Mouse (Mus musculus) limb, embryonic 13.5 days (tissue): ENCODE data around the gene Echdc3. TPM values are rescaled to one million over a fixed set of nuclear protein-coding genes. Genes with fewer than 3 reads are reported as not detected.

Experiments used
- polyA plus RNA-seq: library from polyadenylated mRNA; unstranded; fragments of >200 nt; fragmentation: Nextera tagmentation; extraction: Ambion mirVana; gene quantifications from 2 replicates; pipeline ENCODE4 v1.2.1, GENCODE M21; 2015

Echdc3 gene
- polyA plus RNA-seq, 1 experiment from 2014 or later: 5.4 TPM

Other genes starting within 250 kb of the Echdc3 start
- gene Proser2, start 82.8 kb downstream of the Echdc3 start, polyA plus RNA-seq: 6.8 and 8.8 TPM in 2 replicates
- gene Usp6nl, start 109.6 kb upstream of the Echdc3 start, polyA plus RNA-seq: 7.4 and 8.6 TPM in 2 replicates